Mouse (Mus musculus): ENCODE results near the gene Omg.

Gene Omg

GRCm38 (mm10) chr11:79515798-79516197 is 11.9 kb upstream of the Omg start:
- no peak for DNase-seq (ENCODE audit: low spot score)

DNA sequence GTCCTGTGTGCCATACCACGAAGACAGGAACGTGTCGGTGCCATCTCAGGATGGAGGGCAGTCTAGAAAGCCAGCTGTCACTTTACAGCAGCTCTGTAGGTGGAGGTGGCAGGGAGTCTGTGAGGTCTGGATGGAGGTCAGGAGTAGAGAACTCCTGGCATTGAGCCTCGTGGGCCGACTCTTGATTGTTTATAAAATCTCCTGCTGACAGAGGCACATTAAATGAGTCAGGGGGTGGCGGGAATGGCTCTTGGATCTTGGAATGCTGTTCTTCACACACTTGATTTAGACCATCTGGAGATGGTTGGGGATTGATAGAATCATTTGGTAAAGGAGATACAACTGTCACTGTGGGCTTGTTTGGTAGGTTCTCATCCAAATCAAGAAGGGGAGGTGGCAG is 11.4 kb upstream of the Omg start:
- DNase-seq (ENCODE audit: low spot score), result no peak

DNA sequence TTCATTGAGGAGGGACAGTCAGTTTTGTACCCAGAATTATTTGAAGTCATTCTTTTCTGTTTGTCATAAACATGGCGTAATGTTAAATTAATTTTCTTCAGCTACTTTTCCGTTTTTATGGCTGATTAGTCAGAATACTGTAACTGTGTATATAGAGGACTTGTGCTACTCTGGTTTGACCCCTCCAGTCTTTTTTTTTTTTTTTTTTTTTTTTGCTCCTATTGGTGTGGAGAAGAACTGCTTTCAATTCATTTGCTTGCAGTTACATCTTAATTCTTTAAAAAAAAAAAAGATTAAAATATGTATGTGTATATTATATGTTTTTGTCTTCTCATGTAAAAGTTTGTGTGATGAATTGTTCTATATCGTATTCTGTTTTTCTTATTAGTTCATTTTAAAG is 8.1 kb upstream of the Omg start:
- DNase-seq (ENCODE audit: low spot score), result no peak

GRCm38 (mm10) chr11:79504506-79504905 is 622 bp upstream of the Omg start:
- DNase-seq (ENCODE audit: low spot score), result no peak

- no peak for DNase-seq (ENCODE audit: low spot score)
These were observed 967 bp downstream of the Omg start for GRCm38 (mm10) chr11:79502917-79503316.

- DNase-seq (ENCODE audit: low spot score), result no peak
These were observed 8.7 kb downstream of the Omg start for GRCm38 (mm10) chr11:79494976-79495800.

DNA sequence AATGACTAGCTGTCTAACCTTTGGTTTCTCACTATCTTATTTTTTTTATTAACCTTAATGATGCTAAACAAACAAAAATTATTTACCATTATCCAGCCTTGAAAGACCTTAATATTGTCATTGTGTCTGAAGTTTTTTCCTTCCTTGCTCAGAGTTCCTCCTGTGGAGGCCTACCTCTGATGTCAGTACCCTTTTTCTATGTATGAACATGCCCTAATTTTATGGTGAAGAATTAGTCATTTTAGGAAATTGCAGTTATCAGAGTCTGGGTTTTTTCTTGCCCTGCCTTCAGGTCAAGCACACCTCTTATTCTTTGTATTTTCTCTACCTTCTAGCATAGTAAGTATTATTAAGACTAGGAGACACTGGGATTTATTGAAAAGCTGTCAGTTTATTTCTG is 19.2 kb downstream of the Omg start:
- DNase-seq (ENCODE audit: low spot score), result no peak

GRCm38 (mm10) chr11:79483876-79484528 is 19.9 kb downstream of the Omg start:
- DNase-seq (ENCODE audit: low spot score), result no peak

DNA sequence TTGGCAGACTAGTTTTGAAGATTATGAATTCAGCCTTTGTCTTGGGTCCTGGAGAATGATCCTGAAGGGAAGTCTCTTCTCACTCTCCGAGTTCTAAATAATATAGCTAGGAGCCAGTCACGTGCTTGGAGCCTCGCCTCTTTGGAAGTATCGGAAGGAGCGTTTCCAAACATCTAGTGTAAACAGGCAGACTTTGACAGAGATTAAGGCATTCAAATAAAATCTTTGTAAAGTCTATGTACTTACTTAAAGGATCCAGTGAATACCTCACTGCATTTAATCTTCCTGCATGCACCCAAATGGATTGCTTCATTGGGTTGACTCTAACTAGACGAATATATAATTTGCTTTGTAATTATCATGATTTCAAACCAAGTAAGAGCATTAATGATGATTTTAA is 20.5 kb downstream of the Omg start:
- no peak for DNase-seq (ENCODE audit: low spot score)

DNA sequence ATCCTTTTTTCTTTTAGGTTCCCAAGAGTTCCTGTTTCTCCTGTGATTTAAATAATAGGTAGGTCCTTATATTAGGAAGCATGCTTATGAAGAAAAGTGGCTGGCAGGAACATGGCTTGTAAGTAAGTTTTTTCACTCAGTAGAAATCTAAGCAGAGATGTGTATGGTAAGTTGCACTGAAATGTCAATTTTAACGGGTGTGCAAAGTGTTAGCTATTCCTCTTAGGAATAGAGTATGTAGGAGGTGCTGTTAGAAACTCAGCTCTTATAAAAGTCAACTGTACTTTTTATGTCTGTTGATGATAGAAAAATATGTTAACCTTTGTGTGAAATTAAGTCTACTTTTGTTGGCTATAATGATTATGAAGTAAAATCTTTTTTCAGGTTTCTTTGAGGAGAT is 35.8 kb downstream of the Omg start:
- DNase-seq (ENCODE audit: low spot score), result no peak

DNA sequence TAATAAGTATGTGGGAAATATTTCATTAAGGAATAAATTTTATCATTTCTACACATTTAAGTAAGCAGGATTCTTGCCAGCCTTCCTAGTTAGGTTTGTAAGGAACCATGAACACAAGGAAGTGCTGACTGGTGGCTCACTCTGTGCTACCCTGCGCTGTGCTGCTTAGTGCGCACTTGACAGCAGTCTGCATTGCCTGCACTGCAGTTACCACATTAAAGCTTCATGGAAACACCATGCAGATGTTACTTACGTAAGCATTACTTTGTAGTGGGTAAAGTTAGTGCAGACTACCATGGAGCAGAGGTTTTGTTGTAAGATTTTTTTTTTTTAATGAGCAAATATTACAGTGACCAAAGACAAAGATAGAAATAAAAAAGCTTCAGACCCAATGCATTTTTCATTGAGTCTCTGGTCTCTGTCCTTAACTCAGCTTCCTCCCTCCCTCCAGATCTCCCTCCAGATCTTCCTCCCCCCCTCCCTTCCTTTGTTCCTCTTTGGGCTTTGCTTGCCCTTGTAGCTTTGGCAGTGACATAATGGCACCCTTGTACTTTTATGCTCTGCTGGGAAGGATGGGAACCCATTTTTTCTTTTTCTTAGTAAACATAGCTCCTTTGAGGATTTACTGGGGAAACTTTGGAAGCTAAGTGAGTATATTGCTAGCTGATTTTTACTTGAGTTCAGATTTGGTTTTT is 43.0 kb downstream of the Omg start:
- no peak for DNase-seq (ENCODE audit: low spot score)

GRCm38 (mm10) chr11:79459846-79460245 is 44.0 kb downstream of the Omg start:
- DNase-seq (ENCODE audit: low spot score), result no peak

DNA sequence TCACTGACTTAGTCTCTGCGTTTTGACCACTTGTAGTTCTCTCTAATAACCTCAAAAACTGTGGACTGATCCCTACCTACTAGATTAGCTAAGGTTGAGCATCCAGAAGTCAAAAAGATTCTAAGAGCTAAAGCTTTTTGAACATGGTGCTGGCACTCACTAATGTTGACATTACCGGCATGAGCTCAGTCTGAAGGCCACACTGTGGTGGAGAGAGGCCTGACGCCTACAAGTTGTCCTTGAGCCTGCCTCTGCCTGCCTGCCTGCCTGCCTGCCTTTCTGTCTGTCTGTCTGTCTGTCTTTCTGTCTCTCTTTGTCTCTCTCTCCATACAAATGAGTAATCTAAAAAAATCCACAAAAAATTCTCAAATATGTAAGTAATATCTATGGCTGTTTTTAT is 46.0 kb downstream of the Omg start:
- DNase-seq (ENCODE audit: low spot score), result no peak

DNA sequence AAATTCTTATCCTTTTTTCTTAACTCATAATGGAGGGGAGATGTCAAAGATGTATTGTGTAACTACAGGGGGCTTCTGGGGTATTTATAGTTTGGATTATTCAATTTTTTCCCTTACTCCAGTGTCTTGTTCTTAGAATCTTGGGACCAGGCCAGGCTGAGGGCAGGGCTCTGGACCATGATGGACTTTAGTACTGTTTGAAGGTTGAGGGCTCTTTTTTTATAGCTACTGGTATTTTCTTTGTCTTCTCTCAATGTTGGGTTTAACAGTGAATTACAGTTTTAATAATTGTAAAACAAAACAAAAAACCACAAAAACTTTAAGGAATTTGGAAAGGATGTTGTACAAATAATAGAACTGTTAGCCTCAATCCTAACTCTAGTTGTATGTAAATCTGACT is 50.9 kb downstream of the Omg start:
- no peak for DNase-seq (ENCODE audit: low spot score)

All from ovary, postnatal 10 days (tissue).